Mouse (Mus musculus): ENCODE data around the gene Gnat1.

Gene Gnat1

GRCm38 (mm10) chr9:107679501-107679900 is at the start of gene Gnat1:
TSS of gene Gnat1 (minus strand) at chr9:107679712.
- no peak for DNase-seq

GRCm38 (mm10) chr9:107728919-107729670 is 49.6 kb upstream of the Gnat1 start:
- no peak for DNase-seq

DNA sequence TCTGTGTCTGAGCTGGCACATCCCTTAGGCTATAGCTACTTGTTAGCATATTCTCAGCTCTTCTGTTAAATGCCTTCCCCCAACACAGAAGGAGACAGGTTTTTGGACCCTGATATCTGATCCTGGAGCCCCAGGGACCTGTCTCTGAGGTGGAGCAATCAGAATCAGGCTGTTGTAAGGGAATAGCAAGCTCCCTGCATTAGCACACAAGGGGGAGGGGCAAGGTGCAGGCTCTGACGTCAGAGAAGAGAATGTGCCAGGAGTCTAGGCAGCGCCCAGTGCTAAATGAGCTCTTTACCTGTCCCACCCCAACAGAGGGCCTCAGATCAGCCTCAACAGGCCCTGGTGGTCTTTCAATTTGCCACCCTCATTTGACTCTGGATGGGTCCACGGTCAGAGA is 47.5 kb upstream of the Gnat1 start:
- DNase-seq: no peak

GRCm38 (mm10) chr9:107724796-107725195 is 45.3 kb upstream of the Gnat1 start:
- DNase-seq: no peak

DNA sequence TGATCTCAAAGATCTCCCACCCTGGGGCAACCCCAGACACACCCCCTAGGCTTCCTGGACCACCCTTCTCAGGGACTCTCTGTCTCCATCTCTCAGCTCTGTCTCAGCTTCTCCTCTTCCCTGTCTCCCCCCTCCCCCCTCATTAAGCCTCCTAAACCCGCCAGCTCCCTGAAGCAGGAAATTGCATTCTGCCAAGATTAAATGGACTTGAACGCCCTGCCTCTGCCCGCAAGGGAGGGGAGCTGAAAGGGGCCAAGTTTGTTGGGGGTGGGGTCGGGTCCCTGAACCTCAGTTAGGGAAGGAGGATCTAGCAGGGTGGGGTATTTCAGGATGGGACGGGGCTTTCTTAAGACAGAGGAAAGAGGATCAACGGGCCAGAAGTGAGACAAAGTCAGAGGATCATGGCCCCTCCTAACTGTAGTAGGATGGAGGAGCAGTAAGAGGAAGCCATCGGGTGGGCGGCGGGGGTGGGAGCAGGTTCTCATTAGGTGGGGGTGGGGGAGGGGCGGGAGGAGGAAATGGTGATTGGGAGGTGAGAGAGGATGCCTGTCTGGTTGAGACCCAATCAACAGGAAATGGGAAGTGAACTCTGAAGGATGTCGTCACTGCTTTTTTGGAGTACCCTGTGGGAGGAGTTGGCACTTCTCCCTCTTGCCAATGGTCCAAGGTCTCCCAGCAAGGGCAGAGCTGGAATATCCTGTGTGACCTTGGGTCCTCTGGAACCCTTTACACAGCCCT is 44.5 kb upstream of the Gnat1 start:
- DNase-seq: no peak

DNA sequence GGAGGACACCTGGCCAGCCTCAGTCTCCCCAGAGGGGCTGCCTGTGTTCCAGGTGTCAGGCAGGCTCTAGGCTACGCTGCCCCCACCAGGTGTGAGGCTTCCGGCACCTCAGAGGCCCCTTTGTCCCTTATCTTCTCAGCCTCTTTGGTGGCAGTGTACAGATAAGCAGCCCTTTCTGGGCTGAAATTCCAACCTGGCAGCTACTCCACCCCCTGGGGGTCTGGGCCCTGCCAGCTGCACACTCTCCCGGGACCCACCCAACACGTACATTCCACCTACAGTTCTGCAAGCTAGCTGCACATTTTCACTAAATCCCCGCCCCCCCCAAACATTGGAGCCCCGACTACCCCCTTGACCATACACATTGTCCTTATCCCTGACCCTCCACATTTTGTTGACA is 43.8 kb upstream of the Gnat1 start:
- DNase-seq: no peak

- no peak for DNase-seq
These were observed 39.4 kb upstream of the Gnat1 start for GRCm38 (mm10) chr9:107718781-107719540.

DNA sequence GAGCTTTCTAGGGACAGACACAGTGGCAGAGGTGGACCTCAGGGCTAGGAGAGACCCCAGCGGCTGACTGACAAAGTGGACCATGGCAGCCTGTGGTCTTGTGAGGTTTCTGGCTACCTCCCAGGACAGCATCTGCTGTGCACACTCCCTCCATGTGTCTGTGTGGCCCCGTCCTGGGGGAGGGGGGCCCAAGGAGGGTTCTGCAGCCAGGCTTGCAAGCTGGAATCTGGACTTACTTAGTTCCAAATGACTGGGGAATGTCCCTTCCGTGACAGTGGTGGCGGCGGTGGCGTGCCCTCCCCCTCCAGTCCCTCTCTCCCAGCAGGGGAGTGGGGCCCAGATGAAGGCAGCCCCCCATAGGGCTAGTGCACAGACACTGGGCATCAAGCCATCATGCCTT is 37.4 kb upstream of the Gnat1 start:
- no peak for DNase-seq

DNA sequence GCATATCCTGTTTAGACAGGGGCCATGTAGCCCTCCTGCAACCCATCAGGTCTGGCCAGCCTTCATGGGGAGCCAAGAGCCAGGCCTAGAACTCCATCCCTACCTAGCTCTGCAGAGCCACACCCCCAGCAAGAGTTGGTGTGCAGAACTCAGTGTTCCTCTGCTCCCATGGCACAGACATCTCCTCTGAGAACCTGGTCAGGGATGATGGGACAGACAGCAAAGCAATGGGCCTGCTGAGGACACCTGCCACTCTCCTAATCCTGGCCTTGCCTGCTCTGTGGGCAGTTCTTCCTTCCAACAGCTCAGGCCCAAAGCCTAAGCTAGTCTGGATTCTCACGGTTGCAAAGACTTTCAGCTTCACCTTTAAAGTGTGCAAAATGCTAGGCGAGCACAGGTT is 36.1 kb upstream of the Gnat1 start:
- DNase-seq: no peak

DNA sequence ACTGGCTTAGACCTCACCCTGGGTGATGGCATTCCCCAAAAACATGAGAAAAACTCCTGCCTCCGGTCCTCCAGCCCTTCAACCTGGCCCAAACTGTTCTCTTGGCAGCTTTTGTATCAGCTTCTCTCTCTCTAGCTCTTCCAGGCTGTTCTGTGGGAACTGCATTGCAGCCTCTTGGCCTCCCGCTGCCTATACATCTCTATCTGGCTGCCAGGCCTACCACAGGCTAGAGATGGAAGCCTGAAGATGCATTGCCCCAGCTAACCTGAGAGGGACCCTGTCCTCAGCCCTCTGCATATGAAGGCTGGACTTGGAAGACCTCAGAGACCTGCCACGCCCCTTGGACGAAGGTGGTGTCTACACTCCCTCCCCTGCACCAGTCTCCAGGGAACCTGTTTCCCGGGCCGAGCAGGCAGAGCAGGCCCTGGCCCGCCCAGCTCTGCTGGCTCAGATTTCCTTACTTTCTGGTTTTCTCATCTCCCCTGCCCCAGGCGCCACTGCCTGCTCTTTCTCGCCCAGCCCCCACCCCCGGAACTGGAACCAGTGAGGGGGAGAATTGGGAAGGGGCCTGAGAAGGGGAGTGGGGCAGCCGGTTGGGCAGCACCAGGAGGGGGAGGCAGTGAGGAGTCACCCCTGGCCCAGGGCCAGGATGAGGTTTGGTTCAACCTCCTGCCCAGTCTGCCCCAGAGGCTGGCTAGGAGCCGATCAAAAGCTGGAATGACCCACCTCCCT is 34.9 kb upstream of the Gnat1 start:
- no peak for DNase-seq

DNA sequence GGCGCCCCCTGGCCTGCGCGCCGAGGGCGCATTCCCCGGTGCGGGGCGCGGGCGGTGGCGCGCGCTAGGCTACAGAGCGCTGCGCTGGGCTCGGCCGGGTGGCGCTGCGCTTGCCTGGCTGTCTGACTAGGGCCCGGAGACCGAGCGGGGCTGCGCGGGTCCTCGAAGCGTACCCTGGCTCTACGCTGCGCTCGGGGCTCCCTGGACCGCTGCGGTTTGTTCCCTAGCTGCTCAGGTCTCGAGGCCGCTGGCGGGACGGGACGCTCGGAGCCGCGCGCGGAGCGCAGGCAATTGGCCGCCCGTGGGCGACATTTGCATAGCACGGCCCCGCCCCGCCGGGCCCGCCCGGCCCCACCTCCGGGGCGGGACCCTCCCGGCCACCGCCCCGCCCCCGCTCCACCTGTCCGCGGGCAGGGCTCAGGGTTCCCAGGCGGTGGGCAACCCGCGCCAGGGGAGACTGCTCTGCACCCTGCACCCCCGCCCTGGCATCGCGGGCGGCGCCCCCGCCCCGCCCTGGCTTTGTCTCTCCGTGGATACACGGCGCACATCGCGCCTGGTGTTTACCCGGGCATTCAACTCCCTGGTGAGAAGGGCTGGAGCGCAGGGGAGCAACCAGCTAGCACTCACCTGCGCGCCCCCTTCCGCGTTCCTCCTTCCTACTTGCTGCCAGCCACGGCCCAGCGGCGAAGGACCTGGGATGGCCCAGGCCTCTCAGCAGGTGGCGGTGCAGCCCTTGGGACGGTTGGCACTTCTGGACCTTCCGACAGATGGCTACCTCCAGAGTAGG is 30.4 kb upstream of the Gnat1 start, which contains the start of gene Sema3f:
Gene Sema3f, minus strand, starts transcription at position 779 of the 787 bp plus-strand sequence.
- peak; percentile 64 for DNase-seq

GRCm38 (mm10) chr9:107709096-107709696 is 29.7 kb upstream of the Gnat1 start:
- no peak for DNase-seq

- no peak for DNase-seq
These were observed 29.1 kb upstream of the Gnat1 start for GRCm38 (mm10) chr9:107708439-107709095.

DNA sequence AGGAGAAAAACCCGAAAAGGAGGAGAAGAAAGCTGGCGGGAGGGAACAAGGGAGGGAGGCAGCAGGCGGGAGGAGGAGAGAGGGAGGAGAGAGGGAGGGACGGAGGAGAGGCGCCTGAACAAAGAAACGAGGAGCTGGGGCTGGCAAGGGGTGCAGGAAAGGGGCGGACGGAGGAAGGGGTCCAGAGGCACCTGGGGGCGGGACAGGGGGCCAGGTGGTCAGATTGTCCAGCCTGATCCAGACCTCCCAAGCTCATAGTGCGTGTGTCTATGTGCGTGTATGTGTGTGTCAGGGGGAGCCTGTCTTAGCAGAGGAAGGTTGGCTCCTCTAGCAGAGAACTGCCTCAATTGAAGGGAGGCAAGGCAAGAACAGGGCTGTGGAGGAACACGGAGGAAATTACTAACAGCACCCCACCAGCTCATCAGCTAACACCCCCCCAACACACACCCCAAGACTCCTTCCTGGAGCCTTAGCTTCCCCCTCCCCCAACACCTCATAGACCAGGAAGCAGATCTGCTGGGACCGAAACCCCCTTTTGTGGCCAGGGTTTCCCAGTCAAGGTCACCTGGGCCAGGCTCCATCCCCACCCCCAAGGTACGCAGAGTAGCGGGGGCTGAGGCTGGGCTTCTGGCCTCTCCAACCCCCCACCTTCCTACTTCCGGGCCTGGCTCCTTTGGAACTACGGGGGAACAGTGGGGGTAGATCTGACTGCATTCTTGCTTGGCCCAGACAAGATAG is 28.4 kb upstream of the Gnat1 start:
- no peak for DNase-seq

- no peak for DNase-seq
These were observed 27.3 kb upstream of the Gnat1 start for GRCm38 (mm10) chr9:107706781-107707211.

GRCm38 (mm10) chr9:107703337-107704122 is 24.0 kb upstream of the Gnat1 start:
- DNase-seq: no peak

DNA sequence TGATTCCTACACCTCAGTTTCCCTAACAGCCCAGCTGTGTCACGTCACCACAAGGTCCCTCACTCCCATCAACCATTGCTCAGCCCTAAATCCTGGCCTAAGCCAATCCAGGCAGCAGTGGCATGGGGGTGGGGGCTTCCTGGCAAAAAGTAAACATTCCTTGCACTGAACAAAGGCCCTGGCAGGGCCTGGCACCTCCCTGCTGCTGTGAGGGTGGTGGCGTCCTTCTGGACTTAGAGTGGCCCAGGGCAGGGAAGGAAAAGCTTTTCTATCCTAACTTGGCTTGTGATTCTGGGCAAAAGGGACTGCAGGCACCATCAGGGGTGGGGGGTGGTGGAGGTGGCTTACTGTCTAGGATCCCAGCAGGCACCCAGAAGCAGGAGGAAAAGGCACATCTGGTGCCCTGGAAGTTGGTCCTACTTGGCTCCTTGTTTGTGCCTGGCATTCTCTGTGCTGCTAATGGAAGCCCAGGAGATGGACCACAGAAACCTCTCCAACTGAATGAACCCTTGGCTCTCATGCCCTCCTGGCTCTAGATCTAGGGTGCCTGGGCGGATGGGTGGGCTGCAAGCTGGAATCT is 23.2 kb upstream of the Gnat1 start:
- no peak for DNase-seq

GRCm38 (mm10) chr9:107701594-107701993 is 22.1 kb upstream of the Gnat1 start:
- DNase-seq: peak; percentile 89

DNA sequence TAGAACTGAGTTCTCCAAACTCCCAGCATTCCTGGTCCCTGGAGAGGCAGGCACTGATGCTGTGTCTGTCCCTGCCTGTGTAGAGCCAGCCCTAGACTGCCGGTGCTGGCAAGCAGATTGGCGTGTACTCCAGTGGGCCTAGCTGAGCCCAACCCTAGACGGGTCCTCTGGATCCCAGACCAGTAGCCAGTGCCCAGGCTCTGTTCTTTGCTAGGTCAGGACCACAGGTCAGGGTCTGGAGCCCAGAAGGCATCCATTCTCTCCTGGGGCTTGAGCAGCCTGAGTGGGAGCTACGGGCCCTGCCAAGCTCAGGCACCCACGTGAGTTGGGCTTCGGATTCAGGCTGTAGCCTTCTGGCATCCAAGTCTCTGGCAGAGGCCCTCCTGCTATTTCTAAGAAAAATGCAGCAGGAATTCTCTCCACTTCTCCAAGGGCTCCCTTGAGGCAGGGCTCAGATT is 20.6 kb upstream of the Gnat1 start:
- peak; percentile 47 for DNase-seq
